Mouse (Mus musculus): Measurements from ENCODE around the gene Fam8a1. TPM values are rescaled to one million over a fixed set of nuclear protein-coding genes. Genes with fewer than 3 reads are reported as not detected.

The Fam8a1 gene
- polyA plus RNA-seq (2014; fragmentation: Illumina TruSeq; extraction: RNeasy Lipid Tissue Mini Kit (QIAGEN cat#74804); ENCODE audit: low read depth, low replicate concordance) = 235 TPM

DNA sequence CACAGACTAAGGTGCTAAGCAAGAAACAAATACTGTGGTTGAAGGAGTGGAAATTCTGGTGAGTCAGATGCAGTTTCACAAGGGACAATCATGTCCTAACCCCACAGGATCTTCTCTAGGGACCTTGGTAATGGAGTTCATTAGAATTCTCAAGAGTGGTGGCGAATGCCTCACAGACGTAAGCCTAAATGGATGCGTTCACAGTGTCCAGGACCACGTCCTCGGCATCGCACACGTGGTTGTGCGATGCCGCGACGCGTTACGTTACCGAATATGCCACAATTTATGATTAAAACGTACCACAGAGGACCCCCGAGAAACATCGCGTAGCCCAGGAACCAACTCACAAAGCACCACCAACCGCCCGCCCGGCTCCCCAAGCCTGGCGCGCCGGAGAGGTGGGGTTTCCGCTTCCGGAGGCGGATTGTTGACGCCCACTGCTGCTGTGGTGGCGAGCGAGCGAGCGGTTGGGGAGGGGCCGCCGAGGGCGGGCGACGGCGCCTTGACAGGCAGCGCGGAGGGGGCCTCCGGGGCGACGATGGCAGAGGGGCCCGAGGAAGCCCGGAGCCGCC is at the start of gene Fam8a1:
Gene Fam8a1, plus strand, starts transcription at position 475 of the 572 bp plus-strand sequence.

Other genes with a start within 250 kb of the Fam8a1 start
- 1.4 TPM for gene Cap2, start 167.7 kb upstream of the Fam8a1 start, polyA plus RNA-seq (2014; fragmentation: Illumina TruSeq; extraction: RNeasy Lipid Tissue Mini Kit (QIAGEN cat#74804); ENCODE audit: low read depth, low replicate concordance)
- gene Nup153, start 58.4 kb downstream of the Fam8a1 start, polyA plus RNA-seq (2014; fragmentation: Illumina TruSeq; extraction: RNeasy Lipid Tissue Mini Kit (QIAGEN cat#74804); ENCODE audit: low read depth, low replicate concordance) = 72.1 TPM